Mouse (Mus musculus): ENCODE measurements around the gene Fetub.

DNA sequence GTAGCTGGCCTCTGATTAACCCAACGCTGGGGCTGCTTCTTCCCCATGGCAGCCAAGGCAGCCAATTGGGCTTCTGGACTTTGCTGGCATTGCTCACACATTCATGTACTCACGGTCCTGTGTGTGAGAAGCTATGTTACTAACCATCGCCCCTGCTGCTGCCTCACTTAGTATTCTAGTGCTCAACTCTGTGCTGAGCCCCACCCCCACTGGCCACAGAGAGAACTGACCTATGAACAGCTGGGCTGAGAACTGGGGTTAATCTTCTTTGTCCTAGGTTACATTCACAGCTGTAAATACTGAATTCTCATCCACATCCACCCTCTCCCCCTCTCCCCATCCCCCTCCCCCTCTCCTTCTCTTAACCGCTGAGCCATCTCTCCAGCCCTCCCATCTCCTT, 29.3 kb upstream of the Fetub start:
- TF ChIP-seq GATA1 (IDR thresholded peaks at IDR 0.05; ENCODE audit: low read length) (no peak), TAL1 (IDR thresholded peaks at IDR 0.05; ENCODE audit: low read length) (no peak)

Measured in erythroblast, embryonic 14.5 days (primary cell).